Mouse (Mus musculus): ENCODE measurements around the gene Gm14180. TPM values are rescaled to one million over a fixed set of nuclear protein-coding genes. Genes with fewer than 3 reads are reported as not detected.
"Not testable (repeated sequence)": the region's sequence is repeated elsewhere in the genome, so short reads cannot be mapped to it uniquely, and the experiment has no call there.

The Gm14180 gene
- not detected in 2 replicates for polyA plus RNA-seq (2015; fragmentation: Nextera tagmentation; extraction: Ambion mirVana)

- no peak for DNase-seq
- Histone ChIP-seq H3K4me2 (no peak within 1 kb of the TSS), H3K4me1 (replicated peaks) (no peaks in the 10 kb centered on the region), H3K36me3 (no peaks in the 10 kb centered on the region), H3K9me3 (replicated peaks) (no peaks in the 10 kb centered on the region), H3K9ac (no peak within 1 kb of the TSS), H3K27ac (no peak within 1 kb of the TSS), H3K4me3 (replicated peaks) (no peak within 1 kb of the TSS), H3K27me3 (no peaks in the 10 kb centered on the region)
- 43% methylated on average over 2 of the region's 2 CpGs for WGBS (ENCODE audit: insufficient replicate concordance)
- ATAC-seq (ENCODE audit: low read depth): no peak
These were observed at the start of gene Gm14180 for GRCm38 (mm10) chr11:99734190-99734589. Gm14180 (minus strand) TSS chr11:99734290.

- H3K9me3 ChIP-seq (replicated peaks): no peaks in the 10 kb centered on the region
- H3K9ac ChIP-seq: no peak within 1 kb of the TSS
- no peak within 1 kb of the TSS for H3K4me3 ChIP-seq (replicated peaks)
- 76% methylated on average over 2 of the region's 2 CpGs for WGBS (ENCODE audit: insufficient replicate concordance)
- no peaks in the 10 kb centered on the region for H3K4me1 ChIP-seq (replicated peaks)
- H3K27ac ChIP-seq: no peak within 1 kb of the TSS
- DNase-seq: no peak
- ATAC-seq (ENCODE audit: low read depth): no peak
- no peak within 1 kb of the TSS for H3K4me2 ChIP-seq
- no peaks in the 10 kb centered on the region for H3K27me3 ChIP-seq
- no peaks in the 10 kb centered on the region for H3K36me3 ChIP-seq
These were observed 46.5 kb upstream of the Gm14180 start, which contains the start of gene Krtap4-8 for GRCm38 (mm10) chr11:99780604-99781003. Krtap4-8 (minus strand) TSS chr11:99780704.

- Histone ChIP-seq H3K4me3 (replicated peaks) (no peak overlapping the region), H3K4me2 (no peak overlapping the region), H3K27ac (no peak overlapping the region), H3K27me3 (no peaks in the 10 kb centered on the region), H3K36me3 (no peaks in the 10 kb centered on the region), H3K9me3 (replicated peaks) (no peaks in the 10 kb centered on the region), H3K4me1 (replicated peaks) (no peaks in the 10 kb centered on the region), H3K9ac (no peak overlapping the region)
- ATAC-seq (ENCODE audit: low read depth): no peak
- WGBS (ENCODE audit: insufficient replicate concordance): 69% methylated on average over 7 of the region's 7 CpGs
- no peak for DNase-seq
These were observed 44.3 kb upstream of the Gm14180 start for GRCm38 (mm10) chr11:99778401-99778800.

- not testable (repeated sequence) for H3K27me3 ChIP-seq; H3K9me3 ChIP-seq (replicated peaks); H3K4me1 ChIP-seq (replicated peaks); H3K9ac ChIP-seq; H3K27ac ChIP-seq; H3K4me3 ChIP-seq (replicated peaks); ATAC-seq (ENCODE audit: low read depth); H3K4me2 ChIP-seq; DNase-seq; H3K36me3 ChIP-seq
These were observed 38.7 kb upstream of the Gm14180 start, which contains the start of gene Gm11595 for GRCm38 (mm10) chr11:99772813-99773212. Gm11595 (minus strand) TSS chr11:99772913.

GRCm38 (mm10) chr11:99768410-99768809 is 34.3 kb upstream of the Gm14180 start:
- no peaks in the 10 kb centered on the region for H3K4me1 ChIP-seq (replicated peaks)
- whole genome bisulfite sequencing (ENCODE audit: insufficient replicate concordance): 38% methylated on average over 2 of the region's 2 CpGs
- no peaks in the 10 kb centered on the region for H3K27me3 ChIP-seq
- no peaks in the 10 kb centered on the region for H3K36me3 ChIP-seq
- H3K4me3 ChIP-seq (replicated peaks): no peak overlapping the region
- no peak for DNase-seq
- H3K4me2 ChIP-seq: no peak overlapping the region
- H3K9ac ChIP-seq: no peak overlapping the region
- ATAC-seq (ENCODE audit: low read depth): no peak
- no peaks in the 10 kb centered on the region for H3K9me3 ChIP-seq (replicated peaks)
- no peak overlapping the region for H3K27ac ChIP-seq

GRCm38 (mm10) chr11:99758877-99759276 is 24.8 kb upstream of the Gm14180 start:
- H3K36me3 ChIP-seq: no peaks in the 10 kb centered on the region
- no peak overlapping the region for H3K9ac ChIP-seq
- H3K27me3 ChIP-seq: no peaks in the 10 kb centered on the region
- H3K4me2 ChIP-seq: no peak overlapping the region
- H3K4me3 ChIP-seq (replicated peaks): no peak overlapping the region
- no peaks in the 10 kb centered on the region for H3K4me1 ChIP-seq (replicated peaks)
- WGBS (ENCODE audit: insufficient replicate concordance): 67% methylated on average over 1 of the region's 1 CpGs
- ATAC-seq (ENCODE audit: low read depth) (no peak), DNase-seq (no peak)
- H3K27ac ChIP-seq: no peak overlapping the region
- no peaks in the 10 kb centered on the region for H3K9me3 ChIP-seq (replicated peaks)

- Histone ChIP-seq H3K27ac (no peak overlapping the region), H3K4me2 (no peak overlapping the region), H3K4me1 (replicated peaks) (no peaks in the 10 kb centered on the region), H3K27me3 (no peaks in the 10 kb centered on the region), H3K9me3 (replicated peaks) (no peaks in the 10 kb centered on the region), H3K4me3 (replicated peaks) (no peak overlapping the region), H3K36me3 (no peaks in the 10 kb centered on the region), H3K9ac (no peak overlapping the region)
- no peak for DNase-seq
- ATAC-seq (ENCODE audit: low read depth): no peak
- WGBS (ENCODE audit: insufficient replicate concordance): 54% methylated on average over 3 of the region's 3 CpGs
These were observed 9.9 kb upstream of the Gm14180 start for GRCm38 (mm10) chr11:99743985-99744384.

GRCm38 (mm10) chr11:99724061-99724460 is 10.0 kb downstream of the Gm14180 start:
- no peak for DNase-seq
- whole genome bisulfite sequencing (ENCODE audit: insufficient replicate concordance): 51% methylated on average over 2 of the region's 2 CpGs
- no peak overlapping the region for H3K27ac ChIP-seq
- H3K27me3 ChIP-seq: no peaks in the 10 kb centered on the region
- H3K9ac ChIP-seq: no peak overlapping the region
- no peaks in the 10 kb centered on the region for H3K36me3 ChIP-seq
- H3K4me2 ChIP-seq: no peak overlapping the region
- no peaks in the 10 kb centered on the region for H3K9me3 ChIP-seq (replicated peaks)
- no peak overlapping the region for H3K4me3 ChIP-seq (replicated peaks)
- no peak for ATAC-seq (ENCODE audit: low read depth)
- H3K4me1 ChIP-seq (replicated peaks): no peaks in the 10 kb centered on the region

GRCm38 (mm10) chr11:99718759-99719158 is 15.3 kb downstream of the Gm14180 start:
- Histone ChIP-seq H3K4me1 (replicated peaks) (no peaks in the 10 kb centered on the region), H3K4me3 (replicated peaks) (no peak overlapping the region), H3K9me3 (replicated peaks) (no peaks in the 10 kb centered on the region), H3K36me3 (no peaks in the 10 kb centered on the region), H3K9ac (no peak overlapping the region), H3K4me2 (no peak overlapping the region), H3K27ac (no peak overlapping the region), H3K27me3 (no peaks in the 10 kb centered on the region)
- WGBS (ENCODE audit: insufficient replicate concordance): 65% methylated on average over 1 of the region's 1 CpGs
- no peak for ATAC-seq (ENCODE audit: low read depth)
- no peak for DNase-seq

GRCm38 (mm10) chr11:99690463-99690862 is 43.6 kb downstream of the Gm14180 start, which contains the start of gene Gm14190:
Gm14190 (minus strand) TSS chr11:99690740.
- WGBS (ENCODE audit: insufficient replicate concordance): 56% methylated on average over 1 of the region's 1 CpGs
- DNase-seq (no peak), ATAC-seq (ENCODE audit: low read depth) (no peak)
- H3K9ac ChIP-seq: no peak within 1 kb of the TSS
- no peak within 1 kb of the TSS for H3K4me2 ChIP-seq
- no peak within 1 kb of the TSS for H3K27ac ChIP-seq
- no peak within 1 kb of the TSS for H3K4me3 ChIP-seq (replicated peaks)
- H3K4me1 ChIP-seq (replicated peaks): no peaks in the 10 kb centered on the region
- H3K36me3 ChIP-seq: no peaks in the 10 kb centered on the region
- no peaks in the 10 kb centered on the region for H3K27me3 ChIP-seq
- no peaks in the 10 kb centered on the region for H3K9me3 ChIP-seq (replicated peaks)

- not testable (repeated sequence) for H3K36me3 ChIP-seq; DNase-seq; H3K27ac ChIP-seq; H3K4me2 ChIP-seq; H3K4me1 ChIP-seq (replicated peaks); H3K9ac ChIP-seq; ATAC-seq (ENCODE audit: low read depth); H3K4me3 ChIP-seq (replicated peaks); H3K9me3 ChIP-seq (replicated peaks); H3K27me3 ChIP-seq
- WGBS (ENCODE audit: insufficient replicate concordance): 41% methylated on average over 1 of the region's 1 CpGs
These were observed 48.9 kb downstream of the Gm14180 start for GRCm38 (mm10) chr11:99685235-99685634.
